ENCODE assay signal across 27 mouse cellular contexts in genomic region chr13:119783581-119783980, GRCm38 (mm10). TPM values are rescaled to one million over a fixed set of nuclear protein-coding genes. Genes with fewer than 3 reads are reported as not detected.
DNase-seq lines count a peak whose midpoint lies in the region; ATAC-seq and TF ChIP-seq lines count a peak whose summit lies in the region.
"Had no signal": no experiment of that assay in that cellular context is flagged by ENCODE, and none has a peak within 500 bp of the region (broad histone marks: within the 10 kb centered on the region; RNA-seq: fewer than 3 reads in every experiment).

No protein-coding gene starts in this region.

- peaks cover 35% of the 10 kb centered on the region for H3K36me3 ChIP-seq in intestine, postnatal 0 days (ENCODE audit: control insufficient read depth, insufficient read depth)
- H3K36me3 ChIP-seq in intestine, embryonic 16.5 days (ENCODE audit: control insufficient read depth, insufficient read depth, low read length) = peaks cover 13% of the 10 kb centered on the region
- peaks cover 70% of the 10 kb centered on the region for H3K36me3 ChIP-seq in myocyte (ENCODE audit: control insufficient read depth, insufficient read depth)

- WGBS in intestine, postnatal 0 days = 81% methylated on average over 4 of the region's 4 CpGs
- WGBS in intestine, embryonic 16.5 days = 87% methylated on average over 4 of the region's 4 CpGs

- no peak overlapping the region for H3K27ac ChIP-seq in intestine, postnatal 0 days (ENCODE audit: low read depth, low read length)
- H3K27ac ChIP-seq in intestine, embryonic 16.5 days (ENCODE audit: low read length) = no peak overlapping the region
- H3K27ac ChIP-seq: embryonic facial prominence, embryonic 15.5 days; forebrain, embryonic 10.5 days; forebrain, embryonic 15.5 days; heart, embryonic 13.5 days; hindbrain, embryonic 14.5 days; intestine, embryonic 15.5 days had no signal

- peak; percentile 20; the same call in 1 of the 2 replicates for TF ChIP-seq CTCF in intestine, postnatal 0 days (IDR thresholded peaks at IDR 0.05; ENCODE audit: low read depth)
- TF ChIP-seq CTCF in brain, embryonic 14.5 days (IDR thresholded peaks at IDR 0.05; ENCODE audit: borderline replicate concordance, extremely low read depth, insufficient read depth, insufficient read length) = peak; percentile 3; the same call in 1 of the 2 replicates

- no peaks in the 10 kb centered on the region for H3K9me3 ChIP-seq in intestine, postnatal 0 days (ENCODE audit: control insufficient read depth)
- H3K9me3 ChIP-seq in intestine, embryonic 16.5 days (ENCODE audit: control insufficient read depth, low read length) = no peaks in the 10 kb centered on the region
- H3K9me3 ChIP-seq: embryonic facial prominence, embryonic 15.5 days; forebrain, embryonic 10.5 days; forebrain, embryonic 15.5 days; heart, embryonic 13.5 days; intestine, embryonic 15.5 days had no signal

- H3K79me2 ChIP-seq in myocyte (ENCODE audit: control insufficient read depth, insufficient read depth) = peaks cover 46% of the 10 kb centered on the region

- no peak overlapping the region for H3K4me3 ChIP-seq in intestine, postnatal 0 days (ENCODE audit: low read depth, low read length)
- H3K4me3 ChIP-seq in intestine, embryonic 16.5 days (ENCODE audit: low read length) = no peak overlapping the region
- H3K4me3 ChIP-seq in myocyte = no peak overlapping the region
- H3K4me3 ChIP-seq: embryonic facial prominence, embryonic 15.5 days; erythroblast, embryonic 14.5 days; forebrain, embryonic 10.5 days; forebrain, embryonic 15.5 days; heart, embryonic 13.5 days; intestine, embryonic 15.5 days had no signal

- TF ChIP-seq POLR2A in brain, embryonic 14.5 days (IDR thresholded peaks at IDR 0.05; ENCODE audit: borderline replicate concordance, extremely low read depth, insufficient read depth, insufficient read length, poor library complexity, severe bottlenecking) = no peak
- TF ChIP-seq POLR2A in myocyte (IDR thresholded peaks at IDR 0.05; ENCODE audit: insufficient read length, low read depth) = no peak

- H3ac ChIP-seq in myocyte (ENCODE audit: control insufficient read depth, insufficient read length) = no peak overlapping the region

- no peaks in the 10 kb centered on the region for H3K4me1 ChIP-seq in intestine, postnatal 0 days (replicated peaks; ENCODE audit: control insufficient read depth, insufficient read depth, low read length)
- H3K4me1 ChIP-seq in intestine, embryonic 16.5 days (ENCODE audit: control insufficient read depth, insufficient read depth, low read length) = no peaks in the 10 kb centered on the region
- H3K4me1 ChIP-seq: forebrain, embryonic 10.5 days; intestine, embryonic 15.5 days had no signal

- peak; percentile 29 for DNase-seq in A20 (ENCODE audit: low read depth, low spot score)
- no peak for DNase-seq in brain, embryonic 14.5 days (ENCODE audit: low read depth)
- no peak for DNase-seq in thymus, postnatal 25 days
- DNase-seq in gastrocnemius, postnatal 10 days = no peak
- DNase-seq in spleen, postnatal 14 days (ENCODE audit: low spot score in 2 of 2) = no peak
- DNase-seq: adrenal gland, postnatal 14 days; cerebellum, adult 18-20 months; cerebellum, adult 9-11 months had no signal

- ATAC-seq in intestine, postnatal 0 days = no peak
- ATAC-seq in intestine, embryonic 16.5 days = no peak
- ATAC-seq: activated CD4-positive, CD25-positive, alpha-beta regulatory T cell, adult 4 months; forebrain, embryonic 15.5 days; intestine, embryonic 15.5 days; Patski had no signal

- no peaks in the 10 kb centered on the region for H3K27me3 ChIP-seq in intestine, postnatal 0 days (replicated peaks; ENCODE audit: control insufficient read depth, insufficient read depth, low read length)
- H3K27me3 ChIP-seq in intestine, embryonic 16.5 days (replicated peaks; ENCODE audit: control insufficient read depth, insufficient read depth, low read length) = no peaks in the 10 kb centered on the region
- no peaks in the 10 kb centered on the region for H3K27me3 ChIP-seq in myocyte (ENCODE audit: control insufficient read depth, insufficient read depth, insufficient read length)
- H3K27me3 ChIP-seq: embryonic facial prominence, embryonic 15.5 days; forebrain, embryonic 15.5 days; heart, embryonic 13.5 days; intestine, embryonic 15.5 days; Patski had no signal

- no peak overlapping the region for H3K9ac ChIP-seq in intestine, postnatal 0 days (ENCODE audit: low read depth, low read length)
- no peak overlapping the region for H3K9ac ChIP-seq in intestine, embryonic 16.5 days (ENCODE audit: low read depth, low read length)
- H3K9ac ChIP-seq: embryonic facial prominence, embryonic 15.5 days; forebrain, embryonic 15.5 days; heart, embryonic 13.5 days; hindbrain, embryonic 14.5 days; intestine, embryonic 15.5 days had no signal

- H3K4me2 ChIP-seq in intestine, postnatal 0 days (replicated peaks; ENCODE audit: low read depth) = no peak overlapping the region
- H3K4me2 ChIP-seq in intestine, embryonic 16.5 days (ENCODE audit: low read depth, low read length) = no peak overlapping the region
- H3K4me2 ChIP-seq in myocyte (ENCODE audit: low read depth) = no peak overlapping the region
- H3K4me2 ChIP-seq: embryonic facial prominence, embryonic 15.5 days; forebrain, embryonic 15.5 days; heart, embryonic 13.5 days; hindbrain, embryonic 14.5 days; intestine, embryonic 15.5 days had no signal

TF ChIP-seq in myocyte, 11 proteins besides CTCF, POLR2A, EP300 and RAD21:
- TF ChIP-seq POLR2AphosphoS2 (IDR thresholded peaks at IDR 0.05; ENCODE audit: insufficient read length, low read depth) (peak; percentile 32), USF1 (IDR thresholded peaks at IDR 0.05; ENCODE audit: low read depth) (no peak)

RNA-seq across cellular contexts. Expression of gene Zfp131, which starts 7.1 kb away (rescaled TPM):
- polyA plus RNA-seq in intestine, postnatal 0 days (2015; fragmentation: Nextera tagmentation; extraction: Ambion mirVana) = 12.9 and 15.4 TPM in 2 replicates
- polyA plus RNA-seq in intestine, embryonic 16.5 days (2015; fragmentation: Nextera tagmentation; extraction: Ambion mirVana) = 18.0 and 21.4 TPM in 2 replicates
- 27.2 and 33.4 TPM in 2 replicates for polyA plus RNA-seq in brain, embryonic 14.5 days (2012; rRNA removed)
- 9.1 TPM for polyA plus RNA-seq in myocyte (2012; fragmentation: generic; extraction: Trizol)
- total RNA-seq in gastrocnemius, postnatal 10 days (2021) = 10 to 100 TPM; 14.9 to 20.6 TPM

RNA-seq across cellular contexts. Expression of gene Nim1k, which starts 27.9 kb away (rescaled TPM):
- polyA plus RNA-seq in intestine, postnatal 0 days (2015; fragmentation: Nextera tagmentation; extraction: Ambion mirVana) = 0.48 and 0.53 TPM in 2 replicates
- 0.39 and 0.48 TPM in 2 replicates for polyA plus RNA-seq in intestine, embryonic 16.5 days (2015; fragmentation: Nextera tagmentation; extraction: Ambion mirVana)
- 1.1 and 1.8 TPM in 2 replicates for polyA plus RNA-seq in brain, embryonic 14.5 days (2012; rRNA removed)
- 0.23 TPM for polyA plus RNA-seq in myocyte (2012; fragmentation: generic; extraction: Trizol)
- total RNA-seq in gastrocnemius, postnatal 10 days (2021) = 1 to 10 TPM; 2.1 to 2.5 TPM
- polyA plus RNA-seq: erythroblast, embryonic 14.5 days had no signal

RNA-seq across cellular contexts. Expression of gene AF067063, which starts 46.4 kb away (rescaled TPM):
- not detected in 2 replicates for polyA plus RNA-seq in intestine, postnatal 0 days (2015; fragmentation: Nextera tagmentation; extraction: Ambion mirVana)
- polyA plus RNA-seq in intestine, embryonic 16.5 days (2015; fragmentation: Nextera tagmentation; extraction: Ambion mirVana) = not detected in 2 replicates
- 0.19 and 0.23 TPM in 2 replicates for polyA plus RNA-seq in brain, embryonic 14.5 days (2012; rRNA removed)
- polyA plus RNA-seq in myocyte (2012; fragmentation: generic; extraction: Trizol) = not detected
- not detected for total RNA-seq in gastrocnemius, postnatal 10 days (2021)
- total RNA-seq: adrenal gland, adult 18-20 months; adrenal gland, postnatal 14 days; gastrocnemius, adult 8-10 months; gastrocnemius, postnatal 4 days; hematopoietic stem cell, adult 5-6 weeks had no signal
- polyA plus RNA-seq: activated CD4-positive, CD25-positive, alpha-beta regulatory T cell, adult 4 months; C2C12; embryonic facial prominence, embryonic 11.5 days; embryonic facial prominence, embryonic 15.5 days; erythroblast, embryonic 14.5 days; forebrain, embryonic 10.5 days; forebrain, embryonic 15.5 days; heart, embryonic 13.5 days; heart, postnatal 0 days; hindbrain, embryonic 14.5 days; intestine, embryonic 15.5 days; Patski had no signal

RNA-seq across cellular contexts. Expression of gene D13Ertd608e, which starts 52.2 kb away (rescaled TPM):
- not detected in 2 replicates for polyA plus RNA-seq in intestine, postnatal 0 days (2015; fragmentation: Nextera tagmentation; extraction: Ambion mirVana)
- not detected in 2 replicates for polyA plus RNA-seq in intestine, embryonic 16.5 days (2015; fragmentation: Nextera tagmentation; extraction: Ambion mirVana)
- not detected in 2 replicates for polyA plus RNA-seq in brain, embryonic 14.5 days (2012; rRNA removed)
- polyA plus RNA-seq in myocyte (2012; fragmentation: generic; extraction: Trizol) = not detected
- total RNA-seq in gastrocnemius, postnatal 10 days (2021) = not detected
- total RNA-seq: adrenal gland, adult 18-20 months; adrenal gland, postnatal 14 days; gastrocnemius, adult 8-10 months; gastrocnemius, postnatal 4 days; hematopoietic stem cell, adult 5-6 weeks had no signal
- polyA plus RNA-seq: activated CD4-positive, CD25-positive, alpha-beta regulatory T cell, adult 4 months; embryonic facial prominence, embryonic 11.5 days; embryonic facial prominence, embryonic 15.5 days; erythroblast, embryonic 14.5 days; forebrain, embryonic 10.5 days; forebrain, embryonic 15.5 days; heart, embryonic 13.5 days; heart, postnatal 0 days; hindbrain, embryonic 14.5 days; intestine, embryonic 15.5 days; Patski had no signal
